Mouse (Mus musculus): ENCODE measurements at regions not wholly inside any gene's neighbourhood (a gene's known extent, or its start where the extent isn't known, plus 50 kb on each side); places are given as distances from the start of the nearest gene placed in this dataset.

- Histone ChIP-seq H3K4me1 (replicated peaks) (no peaks in the 10 kb centered on the region), H3K27ac (replicated peaks) (no peak overlapping the region), H3K9me3 (no peaks in the 10 kb centered on the region), H3K4me3 (no peak overlapping the region), H3K4me2 (no peak overlapping the region), H3K9ac (no peak overlapping the region), H3K36me3 (no peaks in the 10 kb centered on the region), H3K27me3 (no peaks in the 10 kb centered on the region)
- WGBS, result 72% methylated on average over 8 of the region's 8 CpGs
- ATAC-seq (ENCODE audit: low read depth), result no peak
Measured at GRCm38 (mm10) chr3:99641343-99642106, 243.7 kb upstream of the Spag17 start.

GRCm38 (mm10) chr3:99644910-99645309, 240.3 kb upstream of the Spag17 start:
- Histone ChIP-seq H3K4me1 (replicated peaks) (no peaks in the 10 kb centered on the region), H3K4me2 (no peak overlapping the region), H3K9ac (no peak overlapping the region), H3K9me3 (no peaks in the 10 kb centered on the region), H3K36me3 (no peaks in the 10 kb centered on the region), H3K27me3 (no peaks in the 10 kb centered on the region), H3K27ac (replicated peaks) (no peak overlapping the region), H3K4me3 (no peak overlapping the region)
- WGBS, result 65% methylated on average over 1 of the region's 1 CpGs
- no peak for ATAC-seq (ENCODE audit: low read depth)

GRCm38 (mm10) chr3:99645318-99645717, 239.9 kb upstream of the Spag17 start:
- H3K36me3 ChIP-seq, result no peaks in the 10 kb centered on the region
- no peak overlapping the region for H3K9ac ChIP-seq
- H3K4me2 ChIP-seq, result no peak overlapping the region
- H3K27me3 ChIP-seq, result no peaks in the 10 kb centered on the region
- H3K4me1 ChIP-seq (replicated peaks), result no peaks in the 10 kb centered on the region
- 71% methylated on average over 4 of the region's 4 CpGs for WGBS
- no peak for ATAC-seq (ENCODE audit: low read depth)
- H3K9me3 ChIP-seq, result no peaks in the 10 kb centered on the region
- H3K4me3 ChIP-seq, result no peak overlapping the region
- H3K27ac ChIP-seq (replicated peaks), result no peak overlapping the region

GRCm38 (mm10) chr3:99657617-99658016, 227.6 kb upstream of the Spag17 start:
- no peak for ATAC-seq (ENCODE audit: low read depth)
- WGBS, result 91% methylated on average over 5 of the region's 5 CpGs
- no peak overlapping the region for H3K9ac ChIP-seq
- no peaks in the 10 kb centered on the region for H3K9me3 ChIP-seq
- no peak overlapping the region for H3K27ac ChIP-seq (replicated peaks)
- H3K27me3 ChIP-seq, result no peaks in the 10 kb centered on the region
- H3K4me3 ChIP-seq, result no peak overlapping the region
- H3K4me1 ChIP-seq (replicated peaks), result no peaks in the 10 kb centered on the region
- no peaks in the 10 kb centered on the region for H3K36me3 ChIP-seq
- H3K4me2 ChIP-seq, result no peak overlapping the region

- H3K36me3 ChIP-seq, result no peaks in the 10 kb centered on the region
- H3K9me3 ChIP-seq, result no peaks in the 10 kb centered on the region
- H3K4me2 ChIP-seq, result no peak overlapping the region
- H3K27me3 ChIP-seq, result no peaks in the 10 kb centered on the region
- no peak overlapping the region for H3K4me3 ChIP-seq
- WGBS, result 39% methylated on average over 6 of the region's 6 CpGs
- no peak overlapping the region for H3K9ac ChIP-seq
- H3K27ac ChIP-seq (replicated peaks), result no peak overlapping the region
- H3K4me1 ChIP-seq (replicated peaks), result peaks cover 18% of the 10 kb centered on the region
- ATAC-seq (ENCODE audit: low read depth), result no peak
Measured at GRCm38 (mm10) chr3:99663783-99664182, 221.4 kb upstream of the Spag17 start.

- no peaks in the 10 kb centered on the region for H3K9me3 ChIP-seq
- H3K4me1 ChIP-seq (replicated peaks), result peaks cover 18% of the 10 kb centered on the region
- no peaks in the 10 kb centered on the region for H3K27me3 ChIP-seq
- WGBS, result 75% methylated on average over 5 of the region's 5 CpGs
- H3K4me3 ChIP-seq, result no peak overlapping the region
- no peaks in the 10 kb centered on the region for H3K36me3 ChIP-seq
- ATAC-seq (ENCODE audit: low read depth), result no peak
- H3K27ac ChIP-seq (replicated peaks), result no peak overlapping the region
- H3K4me2 ChIP-seq, result no peak overlapping the region
- no peak overlapping the region for H3K9ac ChIP-seq
Measured at GRCm38 (mm10) chr3:99665363-99665762, 219.8 kb upstream of the Spag17 start.

GRCm38 (mm10) chr3:99665902-99666768, 219.1 kb upstream of the Spag17 start:
- H3K27ac ChIP-seq (replicated peaks), result no peak overlapping the region
- H3K36me3 ChIP-seq, result no peaks in the 10 kb centered on the region
- peaks cover 18% of the 10 kb centered on the region for H3K4me1 ChIP-seq (replicated peaks)
- 13% methylated on average over 10 of the region's 10 CpGs for WGBS
- ATAC-seq (ENCODE audit: low read depth), result peak; percentile 79
- H3K4me2 ChIP-seq, result no peak overlapping the region
- no peaks in the 10 kb centered on the region for H3K9me3 ChIP-seq
- no peak overlapping the region for H3K9ac ChIP-seq
- H3K27me3 ChIP-seq, result no peaks in the 10 kb centered on the region
- no peak overlapping the region for H3K4me3 ChIP-seq

GRCm38 (mm10) chr3:99674145-99674544, 211.1 kb upstream of the Spag17 start:
- Histone ChIP-seq H3K36me3 (no peaks in the 10 kb centered on the region), H3K4me1 (replicated peaks) (no peaks in the 10 kb centered on the region), H3K4me3 (no peak overlapping the region), H3K27me3 (no peaks in the 10 kb centered on the region), H3K4me2 (no peak overlapping the region), H3K9ac (no peak overlapping the region), H3K27ac (replicated peaks) (no peak overlapping the region), H3K9me3 (no peaks in the 10 kb centered on the region)
- no peak for ATAC-seq (ENCODE audit: low read depth)
- WGBS, result 88% methylated on average over 2 of the region's 2 CpGs

- Histone ChIP-seq H3K4me1 (replicated peaks) (no peaks in the 10 kb centered on the region), H3K9me3 (no peaks in the 10 kb centered on the region), H3K4me2 (no peak overlapping the region), H3K9ac (no peak overlapping the region), H3K4me3 (no peak overlapping the region), H3K27me3 (no peaks in the 10 kb centered on the region), H3K36me3 (no peaks in the 10 kb centered on the region), H3K27ac (replicated peaks) (no peak overlapping the region)
- 79% methylated on average over 4 of the region's 4 CpGs for WGBS
- no peak for ATAC-seq (ENCODE audit: low read depth)
Measured at GRCm38 (mm10) chr3:99709506-99709905, 175.7 kb upstream of the Spag17 start.

GRCm38 (mm10) chr3:99716381-99716780, 168.8 kb upstream of the Spag17 start:
- Histone ChIP-seq H3K36me3 (no peaks in the 10 kb centered on the region), H3K27ac (replicated peaks) (no peak overlapping the region), H3K4me1 (replicated peaks) (no peaks in the 10 kb centered on the region), H3K27me3 (no peaks in the 10 kb centered on the region), H3K9me3 (no peaks in the 10 kb centered on the region), H3K4me2 (no peak overlapping the region), H3K4me3 (no peak overlapping the region), H3K9ac (no peak overlapping the region)
- ATAC-seq (ENCODE audit: low read depth), result no peak
- whole genome bisulfite sequencing, result 45% methylated on average over 4 of the region's 4 CpGs

- H3K4me3 ChIP-seq, result no peak overlapping the region
- no peaks in the 10 kb centered on the region for H3K9me3 ChIP-seq
- no peaks in the 10 kb centered on the region for H3K27me3 ChIP-seq
- WGBS, result 87% methylated on average over 3 of the region's 3 CpGs
- no peaks in the 10 kb centered on the region for H3K36me3 ChIP-seq
- no peak overlapping the region for H3K9ac ChIP-seq
- no peak overlapping the region for H3K4me2 ChIP-seq
- no peak overlapping the region for H3K27ac ChIP-seq (replicated peaks)
- ATAC-seq (ENCODE audit: low read depth), result no peak
- H3K4me1 ChIP-seq (replicated peaks), result 0 out of 2 replicates have a peak, but pooled peaks cover 10% of the 10 kb centered on the region
Measured at GRCm38 (mm10) chr3:99738093-99738803, 147.0 kb upstream of the Spag17 start.

GRCm38 (mm10) chr3:99739654-99740053, 145.6 kb upstream of the Spag17 start:
- H3K4me3 ChIP-seq, result no peak overlapping the region
- no peak overlapping the region for H3K4me2 ChIP-seq
- WGBS, result 41% methylated on average over 7 of the region's 7 CpGs
- H3K4me1 ChIP-seq (replicated peaks), result 0 out of 2 replicates have a peak, but pooled peaks cover 10% of the 10 kb centered on the region
- peak; percentile 77; the same call in 1 of the 2 replicates for ATAC-seq (ENCODE audit: low read depth)
- H3K27ac ChIP-seq (replicated peaks), result no peak overlapping the region
- no peaks in the 10 kb centered on the region for H3K9me3 ChIP-seq
- no peaks in the 10 kb centered on the region for H3K27me3 ChIP-seq
- no peak overlapping the region for H3K9ac ChIP-seq
- no peaks in the 10 kb centered on the region for H3K36me3 ChIP-seq

Data from neural tube, embryonic 13.5 days (tissue).